Mouse (Mus musculus) myocyte (in vitro differentiated cells): ENCODE data around the gene Mtfp1.

Experiments used
- MAX ChIP-seq: IDR thresholded peaks from one replicate; pipeline ENCODE4 v1.6.1; 2011; ENCODE audit warnings: low read depth, mild to moderate bottlenecking, control low read depth
- MYOG ChIP-seq, 3 experiments: IDR thresholded peaks; one replicate each; pipeline ENCODE4 v1.6.1; 2011; ENCODE audit warnings: control low read depth in 2 of 3, low read depth in 2 of 3, mild to moderate bottlenecking in 2 of 3; ENCODE audit not compliant: insufficient read length in 2 of 3, control insufficient read depth in 1 of 3, insufficient read depth in 1 of 3
- POLR2A ChIP-seq: IDR thresholded peaks from one replicate; pipeline ENCODE4 v1.6.1; 2011; ENCODE audit warnings: low read depth, mild to moderate bottlenecking, control low read depth, moderate library complexity; ENCODE audit not compliant: insufficient read length

DNA sequence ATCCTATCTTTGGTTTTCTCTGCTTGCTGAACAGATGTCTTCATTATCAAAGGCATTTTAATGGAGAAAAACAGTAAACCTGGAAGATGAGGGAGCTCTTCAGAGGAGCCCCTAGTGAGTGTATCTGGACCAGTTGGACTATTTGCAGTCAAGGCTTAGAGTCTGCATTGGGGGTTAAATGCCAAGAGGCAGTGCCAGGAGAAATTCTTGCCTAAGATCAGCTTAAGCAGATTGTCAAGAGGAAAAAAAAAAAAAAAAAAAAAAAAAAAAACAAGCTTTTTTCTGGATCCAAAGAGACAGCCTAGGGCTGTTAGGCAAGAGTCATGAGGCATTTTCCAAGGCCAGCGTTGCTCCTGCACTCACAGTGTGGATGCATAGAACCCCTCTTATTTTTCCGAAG lies 47.5 kb downstream of the Mtfp1 start:
- TF ChIP-seq POLR2A (no peak), MYOG (IDR thresholded peaks at IDR 0.05; ENCODE audit: control insufficient read depth in 1 of 3, insufficient read depth in 1 of 3, insufficient read length in 2 of 3, low read depth in 2 of 3) (no peak), MAX (no peak)
